Mouse (Mus musculus) urinary bladder, postnatal 4 days (tissue): ENCODE data around the gene Taf6l.
"Not testable (repeated sequence)": the region's sequence is repeated elsewhere in the genome, so short reads cannot be mapped to it uniquely, and the experiment has no call there.

ENCODE experiments used
- DNase-seq, 2 experiments: peaks; one replicate each; pipeline ENCODE4 v3.0.0; 2021 to 2022; ENCODE audit warnings: low spot score in 2 of 2

Taf6l gene

DNA sequence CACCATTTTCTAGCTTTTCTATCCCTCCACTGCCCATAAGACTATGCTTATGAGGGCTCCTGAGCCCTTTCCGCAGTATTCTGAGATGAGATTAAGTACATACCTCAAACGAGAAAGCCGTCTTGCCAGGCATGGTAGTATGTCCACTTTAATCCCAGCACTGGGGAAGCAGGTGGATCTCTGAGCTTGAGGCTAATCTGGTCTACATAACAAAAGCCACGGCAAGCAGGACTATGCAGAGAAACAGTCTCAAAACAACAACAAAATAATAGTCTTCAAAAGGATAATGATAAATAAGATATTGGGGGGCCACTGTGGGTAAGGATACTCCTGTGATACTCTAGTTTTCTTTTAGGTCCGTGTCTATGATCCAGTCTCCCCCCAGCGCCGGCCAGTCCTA, 47.3 kb downstream of the Taf6l start:
- no peak for DNase-seq

GRCm38 (mm10) chr19:8736160-8736467, 50.1 kb downstream of the Taf6l start:
- no peak for DNase-seq

GRCm38 (mm10) chr19:8735389-8736159, 50.6 kb downstream of the Taf6l start, which contains the start of gene Wdr74:
Wdr74 (plus strand) TSS chr19:8735827.
- peak; percentile 87 to 92 for DNase-seq

- no peak for DNase-seq
Measured at GRCm38 (mm10) chr19:8734334-8734733, 51.9 kb downstream of the Taf6l start.

GRCm38 (mm10) chr19:8728335-8729099, 57.7 kb downstream of the Taf6l start:
- not testable (repeated sequence) for DNase-seq

DNA sequence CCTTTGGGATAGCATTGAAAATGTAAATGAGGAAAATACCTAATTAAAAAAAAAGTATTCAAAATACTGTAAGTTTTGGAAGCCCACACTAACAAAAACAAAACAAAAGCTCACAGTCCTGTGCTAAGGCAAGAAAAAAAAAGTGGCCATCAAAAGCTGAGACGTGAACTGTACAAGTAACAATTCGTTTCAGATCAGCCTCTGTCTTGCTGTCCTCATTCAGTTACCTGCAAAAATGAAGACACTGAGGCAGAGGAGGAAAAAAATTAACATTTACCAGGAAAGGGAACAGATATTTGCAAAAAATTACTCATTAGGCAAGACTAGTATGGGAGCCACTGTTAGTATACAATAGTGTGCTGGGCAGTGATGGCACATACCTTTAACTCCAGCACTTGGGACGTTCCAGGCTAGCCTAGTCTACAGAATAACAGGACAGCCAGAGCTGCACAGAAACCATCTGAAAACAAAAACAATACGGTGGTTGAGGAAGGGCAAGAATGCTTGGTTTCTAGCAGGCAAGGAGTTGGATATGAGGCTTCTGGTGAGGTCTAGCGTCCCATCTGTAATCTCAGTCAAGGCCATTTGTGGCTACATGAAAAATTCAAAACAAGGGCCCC, 58.6 kb downstream of the Taf6l start:
- DNase-seq = no peak

GRCm38 (mm10) chr19:8726609-8727390, 59.4 kb downstream of the Taf6l start:
- no peak for DNase-seq

DNA sequence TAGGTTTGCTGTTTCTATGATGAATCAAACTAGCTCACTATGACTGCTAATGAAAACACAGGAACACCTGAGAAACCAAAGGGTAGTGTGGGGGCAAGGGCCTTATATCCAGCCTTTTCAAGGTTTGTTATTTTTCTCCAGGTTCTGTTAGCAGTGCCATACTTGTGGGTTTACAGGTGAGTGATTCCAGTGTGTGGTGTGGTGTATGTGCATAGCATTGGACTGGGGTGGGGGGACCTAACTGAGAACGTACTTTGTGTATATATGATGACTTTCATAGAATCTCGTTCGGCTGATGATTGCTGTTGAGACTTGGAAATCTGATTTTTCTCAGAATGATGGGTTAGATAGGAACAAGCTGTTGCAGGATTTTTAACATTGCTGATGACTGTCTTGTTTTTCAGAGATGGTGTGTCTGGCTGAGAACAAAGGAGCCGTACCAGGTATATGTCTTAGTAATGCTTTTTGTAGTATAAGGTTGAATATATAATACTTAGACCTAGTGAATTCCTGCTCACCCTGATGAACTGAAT, 61.1 kb downstream of the Taf6l start:
- DNase-seq = no peak
